Comparison of ENCODE assay signal across 9 mouse cellular contexts in the genomic region with DNA sequence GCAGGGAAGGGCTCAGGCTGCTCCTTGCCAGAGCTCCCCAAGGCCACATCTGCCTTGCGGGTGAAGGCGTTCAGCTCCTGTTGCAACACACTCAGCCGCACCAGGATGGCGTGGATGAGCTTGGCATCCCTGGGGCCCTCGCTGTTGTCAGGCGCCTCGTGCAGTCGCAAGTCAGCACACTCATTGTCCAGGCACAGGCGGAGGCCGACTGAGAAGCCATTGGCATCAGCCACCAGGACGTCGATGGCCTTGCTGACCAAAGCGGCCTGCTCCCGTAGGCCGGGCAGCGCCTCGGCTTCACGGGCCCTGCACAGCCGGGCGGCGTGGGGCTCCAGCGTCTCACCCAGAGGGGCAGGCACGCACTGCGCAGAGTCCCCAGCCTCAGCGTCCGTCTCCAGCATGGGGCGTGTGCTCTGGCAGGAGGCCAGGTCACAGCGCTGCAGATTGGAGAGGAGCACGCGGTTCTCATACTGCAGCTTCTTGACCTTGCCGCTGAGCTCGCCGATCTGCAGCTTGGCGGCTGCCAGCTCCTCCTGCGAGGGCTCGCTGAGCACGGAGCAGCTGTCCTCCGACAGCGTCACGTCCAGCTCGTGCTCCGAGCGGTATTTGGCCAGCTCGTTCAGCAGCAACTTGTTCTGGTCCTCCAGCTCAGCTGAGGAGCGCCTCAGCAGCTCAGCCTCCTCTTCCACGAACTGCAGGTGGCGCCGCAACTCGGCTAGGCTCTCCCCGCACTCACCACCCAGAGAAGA. TPM values are rescaled to one million over a fixed set of nuclear protein-coding genes. Genes with fewer than 3 reads are reported as not detected.
DNase-seq lines count a peak whose midpoint lies in the region; ATAC-seq and TF ChIP-seq lines count a peak whose summit lies in the region.
"Had no signal": no experiment of that assay in that cellular context is flagged by ENCODE, and none has a peak within 500 bp of the region (broad histone marks: within the 10 kb centered on the region; RNA-seq: fewer than 3 reads in every experiment).

No protein-coding gene starts in this region.

- H3K9me3 ChIP-seq in forebrain, postnatal 0 days (ENCODE audit: low read length): no peaks in the 10 kb centered on the region
- H3K9me3 ChIP-seq: liver, embryonic 13.5 days had no signal

- peaks cover 62% of the 10 kb centered on the region for H3K36me3 ChIP-seq in forebrain, postnatal 0 days (ENCODE audit: insufficient read depth)
- peaks cover 19% of the 10 kb centered on the region for H3K36me3 ChIP-seq in myocyte (ENCODE audit: control insufficient read depth, insufficient read depth)

- no peaks in the 10 kb centered on the region for H3K27me3 ChIP-seq in forebrain, postnatal 0 days (ENCODE audit: insufficient read depth, low read length)
- no peaks in the 10 kb centered on the region for H3K27me3 ChIP-seq in myocyte (ENCODE audit: control insufficient read depth, insufficient read depth, insufficient read length)
- H3K27me3 ChIP-seq: liver, embryonic 13.5 days had no signal

- H3K27ac ChIP-seq in left cerebral cortex, adult 2 months: no peak overlapping the region
- H3K27ac ChIP-seq in forebrain, postnatal 0 days (ENCODE audit: low read depth, low read length): no peak overlapping the region
- H3K27ac ChIP-seq: liver, embryonic 13.5 days had no signal

- WGBS in forebrain, postnatal 0 days: 84% methylated on average over 48 of the region's 50 CpGs

- H3K4me1 ChIP-seq in forebrain, postnatal 0 days (ENCODE audit: insufficient read depth): no peaks in the 10 kb centered on the region
- H3K4me1 ChIP-seq: liver, embryonic 13.5 days had no signal

- no peak overlapping the region for H3K4me3 ChIP-seq in left cerebral cortex, adult 2 months
- no peak overlapping the region for H3K4me3 ChIP-seq in forebrain, postnatal 0 days (ENCODE audit: low read depth, low read length)
- H3K4me3 ChIP-seq in myocyte: no peak overlapping the region
- H3K4me3 ChIP-seq: liver, embryonic 13.5 days had no signal

- intact Hi-C loops in left cerebral cortex, adult 2 months (cut with DNase I): loop anchor here (5.0 to 10.0 kb wide), 2 partner anchors 37 to 235 kb away; a partner anchor contains a TSS
- intact Hi-C loops in left cerebral cortex, postnatal 25 days (cut with DNase I): loop anchor here (5.0 kb wide), 1 partner anchor 37 kb away; a partner anchor contains a TSS

- no peak overlapping the region for H3K9ac ChIP-seq in forebrain, postnatal 0 days
- H3K9ac ChIP-seq: liver, embryonic 13.5 days had no signal

- H3K79me2 ChIP-seq in myocyte (ENCODE audit: control insufficient read depth, insufficient read depth): peaks cover 12% of the 10 kb centered on the region

- peak; percentile 38 for ATAC-seq in forebrain, postnatal 0 days

- TF ChIP-seq CTCF in left cerebral cortex, adult 2 months (IDR thresholded peaks at IDR 0.05): peak; percentile 18
- TF ChIP-seq CTCF in forebrain, postnatal 0 days (IDR thresholded peaks at IDR 0.05; ENCODE audit: low read depth): no peak

- H3K4me2 ChIP-seq in forebrain, postnatal 0 days (ENCODE audit: low read depth): no peak overlapping the region
- no peak overlapping the region for H3K4me2 ChIP-seq in myocyte (ENCODE audit: low read depth)
- H3K4me2 ChIP-seq: liver, embryonic 13.5 days had no signal

- no peak overlapping the region for H3ac ChIP-seq in myocyte (ENCODE audit: control insufficient read depth, insufficient read length)

- no peak for DNase-seq in left cerebral cortex, adult 2 months (ENCODE audit: extremely low spot score in 1 of 2, low spot score in 2 of 2)
- DNase-seq in left cerebral cortex, postnatal 25 days (ENCODE audit: low spot score in 2 of 2): no peak
- DNase-seq in adrenal gland, postnatal 14 days: peak; percentile 69
- peak; percentile 26 for DNase-seq in forebrain, postnatal 0 days
- no peak for DNase-seq in thymus, postnatal 0 days (ENCODE audit: low spot score)
- DNase-seq in layer of hippocampus, adult 9-11 months: no peak
- DNase-seq: liver, embryonic 13.5 days had no signal

- peak; percentile 25 for TF ChIP-seq POLR2A in myocyte (IDR thresholded peaks at IDR 0.05; ENCODE audit: insufficient read length, low read depth)

TF ChIP-seq in myocyte, 11 proteins besides CTCF, POLR2A, EP300 and RAD21:
- TF ChIP-seq REST (IDR thresholded peaks at IDR 0.05; ENCODE audit: insufficient read depth, insufficient read length): no peak
- no peak for TF ChIP-seq USF1 (IDR thresholded peaks at IDR 0.05; ENCODE audit: low read depth)
- TF ChIP-seq MYOD1 (IDR thresholded peaks at IDR 0.05; ENCODE audit: control insufficient read depth in 1 of 3, insufficient read length in 2 of 3, low read depth in 2 of 3): no peak
- no peak for TF ChIP-seq TCF12 (IDR thresholded peaks at IDR 0.05; ENCODE audit: insufficient read depth, poor library complexity, severe bottlenecking)
- TF ChIP-seq MYOG (IDR thresholded peaks at IDR 0.05; ENCODE audit: control insufficient read depth in 1 of 3, insufficient read depth in 1 of 3, insufficient read length in 2 of 3, low read depth in 2 of 3): no peak
- no peak for TF ChIP-seq SRF (IDR thresholded peaks at IDR 0.05; ENCODE audit: control insufficient read depth, insufficient read length, low read depth)
- no peak for TF ChIP-seq CEBPB (IDR thresholded peaks at IDR 0.05; ENCODE audit: insufficient read depth, poor library complexity, severe bottlenecking)
- no peak for TF ChIP-seq POLR2AphosphoS2 (IDR thresholded peaks at IDR 0.05; ENCODE audit: insufficient read length, low read depth)
- no peak for TF ChIP-seq MAX (IDR thresholded peaks at IDR 0.05; ENCODE audit: low read depth)
- no peak for TF ChIP-seq E2F4 (IDR thresholded peaks at IDR 0.05; ENCODE audit: insufficient read depth)
- no peak for TF ChIP-seq TCF3 (IDR thresholded peaks at IDR 0.05; ENCODE audit: insufficient read length, low read depth)

RNA-seq across cellular contexts. Expression of a gene that starts 33.1 kb away (rescaled TPM):
- 1 to 10 TPM; 5.8 to 6.3 TPM for total RNA-seq in left cerebral cortex, adult 2 months (2021)
- 1 to 10 TPM; 4.7 TPM for total RNA-seq in left cerebral cortex, postnatal 25 days (2021)
- 8.3 and 9.2 TPM in 2 replicates for total RNA-seq in adrenal gland, postnatal 14 days (2021)
- 8.0 and 12.2 TPM in 2 replicates for total RNA-seq in forebrain, postnatal 0 days (2014; rRNA removed)
- 9.3 and 10.0 TPM in 2 replicates for polyA plus RNA-seq in forebrain, postnatal 0 days (2015; fragmentation: Nextera tagmentation; extraction: Ambion mirVana)
- polyA plus RNA-seq in myocyte (2012; fragmentation: generic; extraction: Trizol): 4.8 TPM
- 30.9 and 31.3 TPM in 2 replicates for polyA plus RNA-seq in thymus, postnatal 0 days (2015; fragmentation: Nextera tagmentation; extraction: Ambion mirVana)

RNA-seq across cellular contexts. Expression of a gene that starts 39.0 kb away (rescaled TPM):
- total RNA-seq in left cerebral cortex, adult 2 months (2021): 10 to 100 TPM; 20.2 to 25.1 TPM
- 10 to 100 TPM; 19.8 to 24.6 TPM for total RNA-seq in left cerebral cortex, postnatal 25 days (2021)
- 31.9 and 33.5 TPM in 2 replicates for total RNA-seq in adrenal gland, postnatal 14 days (2021)
- 80.5 and 93.7 TPM in 2 replicates for total RNA-seq in forebrain, postnatal 0 days (2014; rRNA removed)
- polyA plus RNA-seq in forebrain, postnatal 0 days (2015; fragmentation: Nextera tagmentation; extraction: Ambion mirVana): 3.1 and 3.9 TPM in 2 replicates
- 11.9 TPM for polyA plus RNA-seq in myocyte (2012; fragmentation: generic; extraction: Trizol)
- polyA plus RNA-seq in thymus, postnatal 0 days (2015; fragmentation: Nextera tagmentation; extraction: Ambion mirVana): 0.57 TPM in 2 replicates

RNA-seq across cellular contexts. Expression of a gene that starts 46.8 kb away (rescaled TPM):
- total RNA-seq in left cerebral cortex, adult 2 months (2021): not detected
- not detected for total RNA-seq in left cerebral cortex, postnatal 25 days (2021)
- not detected in 2 replicates for total RNA-seq in adrenal gland, postnatal 14 days (2021)
- not detected in 2 replicates for total RNA-seq in forebrain, postnatal 0 days (2014; rRNA removed)
- polyA plus RNA-seq in forebrain, postnatal 0 days (2015; fragmentation: Nextera tagmentation; extraction: Ambion mirVana): not detected in 2 replicates
- not detected for polyA plus RNA-seq in myocyte (2012; fragmentation: generic; extraction: Trizol)
- not detected in 2 replicates for polyA plus RNA-seq in thymus, postnatal 0 days (2015; fragmentation: Nextera tagmentation; extraction: Ambion mirVana)
- total RNA-seq: common myeloid progenitor, adult 5-6 weeks had no signal
- polyA plus RNA-seq: liver, embryonic 13.5 days had no signal

RNA-seq across cellular contexts. Expression of a gene that starts 48.2 kb away (rescaled TPM):
- 100 to 1,000 TPM; 457 to 473 TPM for total RNA-seq in left cerebral cortex, adult 2 months (2021)
- total RNA-seq in left cerebral cortex, postnatal 25 days (2021): 100 to 1,000 TPM; 509 to 517 TPM
- total RNA-seq in adrenal gland, postnatal 14 days (2021): 53.4 and 64.4 TPM in 2 replicates
- 147 and 168 TPM in 2 replicates for total RNA-seq in forebrain, postnatal 0 days (2014; rRNA removed)
- polyA plus RNA-seq in forebrain, postnatal 0 days (2015; fragmentation: Nextera tagmentation; extraction: Ambion mirVana): 151 and 161 TPM in 2 replicates
- polyA plus RNA-seq in myocyte (2012; fragmentation: generic; extraction: Trizol): 34.0 TPM
- polyA plus RNA-seq in thymus, postnatal 0 days (2015; fragmentation: Nextera tagmentation; extraction: Ambion mirVana): 125 and 141 TPM in 2 replicates

Comparison
In these comparisons a context has a peak if more than half of its experiments do, and no peak if none do; other contexts are left out.
1. DNase-seq: peak in adrenal gland, postnatal 14 days (single experiment) and forebrain, postnatal 0 days (single experiment); none in left cerebral cortex, adult 2 months (0 of 2), left cerebral cortex, postnatal 25 days (0 of 2), thymus, postnatal 0 days (single experiment) and layer of hippocampus, adult 9-11 months (single experiment).